Mouse (Mus musculus) bone marrow, adult 2 months (tissue): ENCODE measurements around the gene Ppil1. TPM values are rescaled to one million over a fixed set of nuclear protein-coding genes. Genes with fewer than 3 reads are reported as not detected.

Experiments used
- H3K27ac ChIP-seq: fragments of 200-500 bp; 2 replicates; pipeline ENCODE4 v1.5.1; 2012; ENCODE audit warnings: low read depth, mild to moderate bottlenecking, control low read depth, inconsistent platforms, low read length; ENCODE audit not compliant: control insufficient read depth, poor library complexity, insufficient read depth
- H3K4me1 ChIP-seq: fragments of 200-500 bp; 2 replicates; pipeline ENCODE4 v1.6.1; 2011; ENCODE audit warnings: low read length; ENCODE audit not compliant: control insufficient read depth, insufficient read depth
- H3K4me3 ChIP-seq: fragments of 200-500 bp; replicated peaks from 2 replicates; pipeline ENCODE3; 2011; ENCODE audit warnings: mild to moderate bottlenecking, low read depth, low read length, control low read depth; ENCODE audit not compliant: control insufficient read depth
- CTCF ChIP-seq: fragments of 200-500 bp; IDR thresholded peaks from 2 replicates; pipeline ENCODE4 v1.5.1; 2011; ENCODE audit warnings: low read length, control low read depth; ENCODE audit not compliant: control insufficient read depth, insufficient read depth
- POLR2A ChIP-seq: fragments of 200-500 bp; IDR thresholded peaks from 2 replicates; pipeline ENCODE4 v1.6.1; 2011; ENCODE audit warnings: low read depth, mild to moderate bottlenecking, control low read depth, low read length, borderline replicate concordance; ENCODE audit not compliant: control insufficient read depth
- WGBS: fragments of 180-500 bp; shearing (Covaris S2); methylation state at CpG from one replicate; pipeline ENCODE4 v1.1.7; 2018; 5-methylcytosine and 5-hydroxymethylcytosine counted together
- polyA plus RNA-seq: library from polyadenylated mRNA; stranded (reverse); fragments of >200 nt; gene quantifications from 2 replicates; pipeline ENCODE4 v1.2.4, GENCODE M21; 2011; ENCODE audit warnings: low replicate concordance; ENCODE audit not compliant: missing spikeins, insufficient read depth, insufficient read length

Ppil1 gene
- polyA plus RNA-seq, 1 experiment = 51.6 TPM

DNA sequence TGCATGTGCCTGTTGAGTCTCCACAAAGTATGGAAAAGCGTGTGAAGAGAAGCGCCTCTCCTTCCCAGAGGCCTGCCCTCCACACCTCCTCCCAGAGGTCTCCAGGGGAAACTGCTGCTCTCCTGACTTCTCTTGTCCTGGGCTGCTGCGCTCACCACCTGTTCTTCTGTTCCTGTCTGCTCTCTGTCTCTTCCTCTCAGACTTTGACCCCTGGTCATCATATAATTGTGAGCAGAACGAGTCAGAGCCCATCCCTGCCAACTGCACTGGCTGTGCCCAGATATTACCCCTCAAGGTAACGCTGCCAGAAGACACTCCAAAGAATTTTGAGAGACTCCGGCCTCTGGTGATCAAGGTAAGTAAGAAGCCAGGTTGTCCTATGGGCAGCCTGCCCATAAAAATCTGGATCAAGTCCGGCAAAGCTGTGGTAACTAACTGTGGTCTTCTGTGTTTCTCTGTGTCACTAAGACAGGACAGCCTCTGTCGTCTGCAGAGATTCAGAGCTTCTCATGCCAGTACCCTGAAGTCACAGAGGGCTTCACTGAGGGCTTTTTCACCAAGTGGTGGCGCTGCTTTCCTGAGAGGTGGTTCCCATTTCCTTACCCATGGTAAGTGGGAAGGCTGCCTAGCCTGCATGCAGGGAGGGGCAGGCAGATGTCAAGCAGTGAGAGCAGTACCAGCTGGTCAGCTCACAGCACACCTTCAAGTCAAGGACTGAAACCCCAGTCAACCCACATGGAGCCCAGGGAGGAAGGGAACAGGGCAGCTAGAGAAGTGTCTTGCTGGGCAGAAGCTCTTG lies 30.0 kb upstream of the Ppil1 start:
- Histone ChIP-seq H3K4me3 (no peak overlapping the region), H3K4me1 (no peaks in the 10 kb centered on the region; the same call in 1 of the 2 replicates), H3K27ac (no peak overlapping the region)
- WGBS = 89% methylated on average over 9 of the region's 9 CpGs
- no peak for TF ChIP-seq CTCF

DNA sequence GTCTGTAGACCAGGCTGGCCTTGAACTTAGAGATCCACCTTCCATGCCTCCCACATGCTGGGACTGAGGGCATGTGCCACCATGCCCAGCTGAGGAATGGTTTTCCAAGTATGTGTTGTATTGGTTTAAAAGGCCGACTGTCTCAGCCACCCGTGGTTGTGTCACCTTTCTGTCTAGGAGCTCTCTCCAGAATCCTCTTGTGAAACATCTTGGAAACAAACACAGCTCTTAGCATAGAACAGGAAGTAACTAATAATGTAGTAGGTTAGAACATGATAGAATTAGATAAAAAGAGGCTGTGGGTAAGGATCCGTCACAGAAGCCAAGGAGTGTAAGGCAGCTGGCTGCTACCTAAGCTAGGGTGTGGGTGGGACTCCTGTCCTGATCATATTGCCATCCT lies 29.0 kb upstream of the Ppil1 start:
- no peak for TF ChIP-seq CTCF
- no peak for TF ChIP-seq POLR2A
- H3K27ac ChIP-seq = no peak overlapping the region
- H3K4me1 ChIP-seq = no peaks in the 10 kb centered on the region; the same call in 1 of the 2 replicates
- no peak overlapping the region for H3K4me3 ChIP-seq
- whole genome bisulfite sequencing = 44% methylated on average over 3 of the region's 3 CpGs

- TF ChIP-seq CTCF (no peak), POLR2A (no peak)
- Histone ChIP-seq H3K4me1 (no peaks in the 10 kb centered on the region; the same call in 1 of the 2 replicates), H3K27ac (no peak overlapping the region), H3K4me3 (no peak overlapping the region)
- 66% methylated on average over 7 of the region's 7 CpGs for WGBS
These were observed 27.8 kb upstream of the Ppil1 start for GRCm38 (mm10) chr17:29291793-29292192.

GRCm38 (mm10) chr17:29282216-29282952 lies 18.4 kb upstream of the Ppil1 start:
- TF ChIP-seq POLR2A = no peak
- no peak for TF ChIP-seq CTCF
- no peak overlapping the region for H3K27ac ChIP-seq
- H3K4me3 ChIP-seq = no peak overlapping the region
- peaks cover 1% of the 10 kb centered on the region; the same call in 1 of the 2 replicates for H3K4me1 ChIP-seq
- 91% methylated on average over 21 of the region's 21 CpGs for WGBS

- H3K27ac ChIP-seq = no peak overlapping the region
- 87% methylated on average over 5 of the region's 5 CpGs for WGBS
- peaks cover 1% of the 10 kb centered on the region; the same call in 1 of the 2 replicates for H3K4me1 ChIP-seq
- no peak overlapping the region for H3K4me3 ChIP-seq
- no peak for TF ChIP-seq POLR2A
These were observed 17.6 kb upstream of the Ppil1 start for GRCm38 (mm10) chr17:29281541-29281940.

- Histone ChIP-seq H3K4me3 (no peak overlapping the region), H3K4me1 (peaks cover 1% of the 10 kb centered on the region; the same call in 1 of the 2 replicates), H3K27ac (no peak overlapping the region)
- TF ChIP-seq POLR2A = no peak
- no peak for TF ChIP-seq CTCF
- WGBS = 81% methylated on average over 5 of the region's 5 CpGs
These were observed 16.4 kb upstream of the Ppil1 start for GRCm38 (mm10) chr17:29280422-29280821.

GRCm38 (mm10) chr17:29273889-29274288 lies 9.9 kb upstream of the Ppil1 start:
- WGBS = 90% methylated on average over 11 of the region's 11 CpGs
- Histone ChIP-seq H3K27ac (no peak overlapping the region), H3K4me3 (no peak overlapping the region), H3K4me1 (peaks cover 3% of the 10 kb centered on the region; the same call in 1 of the 2 replicates)
- TF ChIP-seq CTCF (no peak), POLR2A (no peak)

- Histone ChIP-seq H3K27ac (no peak overlapping the region), H3K4me3 (no peak overlapping the region), H3K4me1 (peaks cover 3% of the 10 kb centered on the region; the same call in 1 of the 2 replicates)
- no peak for TF ChIP-seq POLR2A
- no peak for TF ChIP-seq CTCF
- 87% methylated on average over 7 of the region's 7 CpGs for WGBS
These were observed 9.2 kb upstream of the Ppil1 start for GRCm38 (mm10) chr17:29273156-29273555.
